11 mouse cellular contexts compared by ENCODE assay signal in the genomic region with DNA sequence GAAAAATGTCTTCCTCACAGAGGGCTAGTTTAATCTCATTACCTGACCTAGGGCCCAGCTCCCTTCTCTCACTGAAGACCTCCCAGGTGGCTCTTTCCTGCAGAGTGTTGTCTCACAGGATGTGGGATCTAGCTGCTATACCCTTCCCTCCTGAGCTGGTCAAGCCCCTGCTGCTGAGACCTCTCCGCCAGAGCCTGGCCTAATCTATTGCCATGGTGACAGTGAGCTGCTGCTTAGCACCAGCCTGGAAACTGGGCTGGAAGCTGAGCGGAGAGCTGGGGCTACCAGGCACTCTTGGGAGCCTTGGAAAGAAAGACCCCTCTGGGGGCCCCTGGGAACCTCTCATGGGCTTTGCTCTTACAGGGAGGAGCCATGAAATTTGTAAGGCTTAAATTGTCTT. TPM values are rescaled to one million over a fixed set of nuclear protein-coding genes. Genes with fewer than 3 reads are reported as not detected.
DNase-seq lines count a peak whose midpoint lies in the region; ATAC-seq lines count a peak whose summit lies in the region.
"Had no signal": no experiment of that assay in that cellular context is flagged by ENCODE, and none has a peak within 500 bp of the region (broad histone marks: within the 10 kb centered on the region; RNA-seq: fewer than 3 reads in every experiment).

No protein-coding gene starts in this region.

- no peaks in the 10 kb centered on the region for H3K9me3 ChIP-seq in embryonic facial prominence, embryonic 11.5 days (replicated peaks; ENCODE audit: control insufficient read depth, low read length)
- H3K9me3 ChIP-seq in hindbrain, embryonic 13.5 days: no peaks in the 10 kb centered on the region
- no peaks in the 10 kb centered on the region for H3K9me3 ChIP-seq in midbrain, embryonic 16.5 days (replicated peaks; ENCODE audit: control insufficient read depth, low read length, poor library complexity, severe bottlenecking)
- H3K9me3 ChIP-seq in heart, embryonic 12.5 days (replicated peaks): no peaks in the 10 kb centered on the region

- no peaks in the 10 kb centered on the region for H3K36me3 ChIP-seq in embryonic facial prominence, embryonic 11.5 days (replicated peaks; ENCODE audit: control insufficient read depth, insufficient read depth, low read depth, low read length)
- H3K36me3 ChIP-seq in hindbrain, embryonic 13.5 days: no peaks in the 10 kb centered on the region
- H3K36me3 ChIP-seq in midbrain, embryonic 16.5 days (ENCODE audit: control insufficient read depth, insufficient read depth, low read length): no peaks in the 10 kb centered on the region
- H3K36me3 ChIP-seq in heart, embryonic 12.5 days: no peaks in the 10 kb centered on the region

- H3K27ac ChIP-seq in embryonic facial prominence, embryonic 11.5 days (replicated peaks; ENCODE audit: low read depth, low read length): no peak overlapping the region
- peak overlapping the region; percentile 30; the same call in 1 of the 2 replicates for H3K27ac ChIP-seq in hindbrain, embryonic 13.5 days
- H3K27ac ChIP-seq in midbrain, embryonic 16.5 days (ENCODE audit: low read length): no peak overlapping the region
- no peak overlapping the region for H3K27ac ChIP-seq in heart, embryonic 12.5 days (ENCODE audit: poor library complexity, severe bottlenecking)

- H3K9ac ChIP-seq in embryonic facial prominence, embryonic 11.5 days (replicated peaks; ENCODE audit: low read length): no peak overlapping the region
- no peak overlapping the region for H3K9ac ChIP-seq in hindbrain, embryonic 13.5 days
- H3K9ac ChIP-seq in midbrain, embryonic 16.5 days (ENCODE audit: low read depth, low read length): no peak overlapping the region
- H3K9ac ChIP-seq in heart, embryonic 12.5 days: no peak overlapping the region

- 11% methylated on average over 2 of the region's 2 CpGs for WGBS in embryonic facial prominence, embryonic 11.5 days
- 2% methylated on average over 2 of the region's 2 CpGs for WGBS in hindbrain, embryonic 13.5 days
- WGBS in midbrain, embryonic 16.5 days: 7% methylated on average over 2 of the region's 2 CpGs
- WGBS in heart, embryonic 12.5 days: 21% methylated on average over 2 of the region's 2 CpGs

- no peak for ATAC-seq in embryonic facial prominence, embryonic 11.5 days (replicated peaks; ENCODE audit: insufficient number of reproducible peaks, low FRiP score, low TSS enrichment, low read depth)
- peak; percentile 74 for ATAC-seq in hindbrain, embryonic 13.5 days (ENCODE audit: low FRiP score)
- ATAC-seq in midbrain, embryonic 16.5 days: peak; percentile 74
- no peak for ATAC-seq in heart, embryonic 12.5 days (ENCODE audit: insufficient number of reproducible peaks, low FRiP score)

- peak; percentile 81 for DNase-seq in embryo, embryonic 10 days (ENCODE audit: low spot score)
- peak; percentile 32 for DNase-seq in embryonic facial prominence, embryonic 11.5 days (ENCODE audit: low spot score)
- DNase-seq in cerebellum, adult 11 months: no peak
- no peak for DNase-seq in left cerebral cortex, postnatal 10 days (ENCODE audit: extremely low spot score in 1 of 2, low spot score in 2 of 2)
- DNase-seq: heart, adult 11 months; heart, postnatal 4 days; lung, adult 18-20 months; thymus, postnatal 36 days had no signal

- H3K27me3 ChIP-seq in embryonic facial prominence, embryonic 11.5 days (ENCODE audit: control insufficient read depth, insufficient read depth, low read length): no peaks in the 10 kb centered on the region
- 0 out of 2 replicates have a peak, but pooled peaks cover 8% of the 10 kb centered on the region for H3K27me3 ChIP-seq in hindbrain, embryonic 13.5 days
- H3K27me3 ChIP-seq in midbrain, embryonic 16.5 days (ENCODE audit: control insufficient read depth, insufficient read depth, low read depth, low read length): no peaks in the 10 kb centered on the region
- H3K27me3 ChIP-seq in heart, embryonic 12.5 days (replicated peaks): peaks cover 12% of the 10 kb centered on the region

- H3K4me1 ChIP-seq in embryonic facial prominence, embryonic 11.5 days (ENCODE audit: control insufficient read depth, insufficient read depth, low read length): no peaks in the 10 kb centered on the region
- H3K4me1 ChIP-seq in hindbrain, embryonic 13.5 days (replicated peaks): peaks cover 23% of the 10 kb centered on the region
- no peaks in the 10 kb centered on the region; the same call in 1 of the 2 replicates for H3K4me1 ChIP-seq in midbrain, embryonic 16.5 days (ENCODE audit: control insufficient read depth, insufficient read depth, low read length)
- peaks cover 15% of the 10 kb centered on the region for H3K4me1 ChIP-seq in heart, embryonic 12.5 days (replicated peaks)

- H3K4me2 ChIP-seq in embryonic facial prominence, embryonic 11.5 days (ENCODE audit: low read depth, low read length): no peak overlapping the region
- H3K4me2 ChIP-seq in hindbrain, embryonic 13.5 days: no peak overlapping the region
- H3K4me2 ChIP-seq in midbrain, embryonic 16.5 days (ENCODE audit: low read length): no peak overlapping the region
- H3K4me2 ChIP-seq in heart, embryonic 12.5 days: no peak overlapping the region

- no peak overlapping the region for H3K4me3 ChIP-seq in embryonic facial prominence, embryonic 11.5 days (ENCODE audit: low read depth, low read length)
- no peak overlapping the region for H3K4me3 ChIP-seq in hindbrain, embryonic 13.5 days
- no peak overlapping the region for H3K4me3 ChIP-seq in midbrain, embryonic 16.5 days (ENCODE audit: low read depth, low read length)
- no peak overlapping the region for H3K4me3 ChIP-seq in heart, embryonic 12.5 days

- intact Hi-C loops in left cerebral cortex, postnatal 10 days (cut with DNase I): no loop called here

RNA-seq across cellular contexts. Expression of a gene that starts 13.9 kb away (rescaled TPM):
- polyA plus RNA-seq in embryonic facial prominence, embryonic 11.5 days (2014; fragmentation: Nextera tagmentation; extraction: Ambion mirVana): 3.4 and 3.5 TPM in 2 replicates
- 8.4 and 9.9 TPM in 2 replicates for polyA plus RNA-seq in hindbrain, embryonic 13.5 days (2015; fragmentation: Nextera tagmentation; extraction: Ambion mirVana)
- 10.1 and 10.3 TPM in 2 replicates for polyA plus RNA-seq in midbrain, embryonic 16.5 days (2015; fragmentation: Nextera tagmentation; extraction: Ambion mirVana)
- 10 to 100 TPM; 18.8 to 20.4 TPM for total RNA-seq in left cerebral cortex, postnatal 10 days (2021)
- polyA plus RNA-seq in heart, embryonic 12.5 days (2016; fragmentation: Nextera tagmentation; extraction: Ambion mirVana): 11.2 and 11.9 TPM in 2 replicates

RNA-seq across cellular contexts. Expression of a gene that starts 27.4 kb away (rescaled TPM):
- polyA plus RNA-seq in embryonic facial prominence, embryonic 11.5 days (2014; fragmentation: Nextera tagmentation; extraction: Ambion mirVana): 47.2 and 49.4 TPM in 2 replicates
- 15.1 and 16.2 TPM in 2 replicates for polyA plus RNA-seq in hindbrain, embryonic 13.5 days (2015; fragmentation: Nextera tagmentation; extraction: Ambion mirVana)
- 8.8 TPM in 2 replicates for polyA plus RNA-seq in midbrain, embryonic 16.5 days (2015; fragmentation: Nextera tagmentation; extraction: Ambion mirVana)
- total RNA-seq in left cerebral cortex, postnatal 10 days (2021): 10 to 100 TPM; 10.6 to 11.3 TPM
- polyA plus RNA-seq in heart, embryonic 12.5 days (2016; fragmentation: Nextera tagmentation; extraction: Ambion mirVana): 26.4 and 27.1 TPM in 2 replicates

RNA-seq across cellular contexts. Expression of a gene that starts 59.9 kb away (rescaled TPM):
- 12.2 and 15.1 TPM in 2 replicates for polyA plus RNA-seq in embryonic facial prominence, embryonic 11.5 days (2014; fragmentation: Nextera tagmentation; extraction: Ambion mirVana)
- polyA plus RNA-seq in hindbrain, embryonic 13.5 days (2015; fragmentation: Nextera tagmentation; extraction: Ambion mirVana): 18.0 and 18.2 TPM in 2 replicates
- polyA plus RNA-seq in midbrain, embryonic 16.5 days (2015; fragmentation: Nextera tagmentation; extraction: Ambion mirVana): 16.8 and 17.6 TPM in 2 replicates
- total RNA-seq in left cerebral cortex, postnatal 10 days (2021): 10 to 100 TPM; 67.9 to 75.9 TPM
- 12.1 and 14.5 TPM in 2 replicates for polyA plus RNA-seq in heart, embryonic 12.5 days (2016; fragmentation: Nextera tagmentation; extraction: Ambion mirVana)

Comparison
In these comparisons a context has a peak if more than half of its experiments do, and no peak if none do; other contexts are left out.
1. DNase-seq: peak in embryo, embryonic 10 days (single experiment) and embryonic facial prominence, embryonic 11.5 days (single experiment); none in cerebellum, adult 11 months (single experiment) and left cerebral cortex, postnatal 10 days (0 of 2).
2. ATAC-seq: peak in hindbrain, embryonic 13.5 days (single experiment) and midbrain, embryonic 16.5 days (single experiment); none in embryonic facial prominence, embryonic 11.5 days (single experiment) and heart, embryonic 12.5 days (single experiment).